In the genomic region with DNA sequence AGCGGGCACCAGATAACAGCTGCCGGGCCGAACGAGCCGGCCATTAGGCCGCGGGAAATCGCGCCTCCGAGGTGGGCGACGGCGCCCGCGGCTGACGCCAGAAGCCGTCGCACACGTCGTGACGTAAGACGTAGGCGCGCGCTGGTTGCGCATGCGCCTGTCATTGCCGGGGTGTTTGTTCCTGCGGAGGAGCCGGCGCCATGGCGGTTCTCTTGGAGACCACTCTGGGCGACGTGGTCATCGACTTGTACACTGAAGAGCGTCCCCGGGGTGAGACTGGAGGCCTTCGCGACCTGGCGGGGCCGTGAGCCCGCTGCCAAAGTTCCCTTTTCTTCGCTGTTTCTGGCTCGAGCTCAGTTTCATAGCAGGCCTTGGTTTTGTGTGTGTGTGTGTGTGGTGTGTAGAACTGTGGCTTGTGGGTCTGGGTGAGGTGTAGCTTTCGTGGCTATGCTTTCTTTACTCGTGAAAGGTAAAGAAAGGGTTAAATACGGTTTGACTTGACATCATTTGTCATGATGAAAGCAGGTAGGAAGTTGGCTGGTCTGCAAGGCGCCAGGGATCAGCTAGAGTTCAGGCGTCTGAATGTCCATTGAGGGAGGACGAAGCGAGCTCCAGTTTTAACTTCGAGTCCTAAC, we compare ENCODE assay signal across 8 mouse cellular contexts. TPM values are rescaled to one million over a fixed set of nuclear protein-coding genes. Genes with fewer than 3 reads are reported as not detected.
DNase-seq lines count a peak whose midpoint lies in the region; ATAC-seq and TF ChIP-seq lines count a peak whose summit lies in the region.

A gene (minus strand): TSS at position 74 of the 635 bp plus-strand sequence.
A gene (plus strand): TSS at position 141 of the 635 bp plus-strand sequence.

- H3K27ac ChIP-seq in CH12.LX (ENCODE audit: insufficient read depth, low read depth), result 0 out of 2 replicates have a peak within 1 kb of the TSS, but pooled peaks have one; percentile 2
- peak within 1 kb of the TSS; percentile 56; the same call in 1 of the 2 replicates for H3K27ac ChIP-seq in forebrain, embryonic 12.5 days
- peak within 1 kb of the TSS; percentile 85 for H3K27ac ChIP-seq in liver, postnatal 0 days (ENCODE audit: low read depth)
- H3K27ac ChIP-seq in neural tube, embryonic 14.5 days (ENCODE audit: low read depth, low read length), result peak within 1 kb of the TSS; percentile 60

- under 1% methylated on average over 52 of the region's 52 CpGs for WGBS in forebrain, embryonic 12.5 days
- WGBS in large intestine, adult 2 months, result under 1% methylated on average over 52 of the region's 52 CpGs
- 1% methylated on average over 51 of the region's 52 CpGs for WGBS in liver, postnatal 0 days (ENCODE audit: insufficient replicate concordance)
- WGBS in neural tube, embryonic 14.5 days, result under 1% methylated on average over 43 of the region's 52 CpGs

- dilution Hi-C loops in CH12.LX (cut with MboI; ENCODE audit: extremely low pct_ligation_motif_present, extremely low pct_unique_long_range_greater_than_20kb, low sequenced_read_pairs), result no loop called here

- H3K4me1 ChIP-seq in CH12.LX (ENCODE audit: control insufficient read depth in 1 of 2, insufficient read depth in 2 of 2), result peaks cover 3 to 32% of the 10 kb centered on the region in 2 experiments
- peaks cover 12% of the 10 kb centered on the region for H3K4me1 ChIP-seq in forebrain, embryonic 12.5 days
- peaks cover 12% of the 10 kb centered on the region for H3K4me1 ChIP-seq in liver, postnatal 0 days (ENCODE audit: insufficient read depth)
- peaks cover 13% of the 10 kb centered on the region for H3K4me1 ChIP-seq in neural tube, embryonic 14.5 days (ENCODE audit: control insufficient read depth, insufficient read depth, low read length)

- H3K9me3 ChIP-seq in CH12.LX (replicated peaks; ENCODE audit: low read length), result no peaks in the 10 kb centered on the region
- no peaks in the 10 kb centered on the region for H3K9me3 ChIP-seq in forebrain, embryonic 12.5 days
- no peaks in the 10 kb centered on the region for H3K9me3 ChIP-seq in liver, postnatal 0 days (ENCODE audit: low read length)
- no peaks in the 10 kb centered on the region for H3K9me3 ChIP-seq in neural tube, embryonic 14.5 days (ENCODE audit: control insufficient read depth, low read length)

- H3K9ac ChIP-seq in CH12.LX (ENCODE audit: insufficient read depth, low read depth), result peak within 1 kb of the TSS; percentile 86
- H3K9ac ChIP-seq in forebrain, embryonic 12.5 days, result peak within 1 kb of the TSS; percentile 88
- H3K9ac ChIP-seq in liver, postnatal 0 days (replicated peaks), result peak within 1 kb of the TSS; percentile 89
- H3K9ac ChIP-seq in neural tube, embryonic 14.5 days (replicated peaks; ENCODE audit: low read depth, low read length), result peak within 1 kb of the TSS; percentile 65

- in situ Hi-C loops in CH12.LX (cut with MboI; ENCODE audit: low pct_ligation_motif_present, low pct_unique_long_range_greater_than_20kb, low sequenced_read_pairs), result loop anchor here (25.0 kb wide), 1 partner anchor 456 kb away; no protein-coding TSS in a partner anchor

- no peak for TF ChIP-seq RAD21 in CH12.LX (IDR thresholded peaks at IDR 0.05; ENCODE audit: low read depth, low read length)

- ATAC-seq in forebrain, embryonic 12.5 days (ENCODE audit: low FRiP score), result peak; percentile 96
- ATAC-seq in liver, postnatal 0 days, result peak; percentile 96
- peak; percentile 95 for ATAC-seq in neural tube, embryonic 14.5 days (ENCODE audit: low read depth)

- no peaks in the 10 kb centered on the region for H3K27me3 ChIP-seq in CH12.LX (replicated peaks)
- H3K27me3 ChIP-seq in forebrain, embryonic 12.5 days, result no peaks in the 10 kb centered on the region
- no peaks in the 10 kb centered on the region for H3K27me3 ChIP-seq in liver, postnatal 0 days (ENCODE audit: insufficient read depth, low read length)
- no peaks in the 10 kb centered on the region for H3K27me3 ChIP-seq in neural tube, embryonic 14.5 days (ENCODE audit: control insufficient read depth, insufficient read depth, low read length)

- peak within 1 kb of the TSS; percentile 97 for H3K4me2 ChIP-seq in CH12.LX (ENCODE audit: insufficient read depth, low read depth, poor library complexity, severe bottlenecking)
- H3K4me2 ChIP-seq in forebrain, embryonic 12.5 days, result peak within 1 kb of the TSS; percentile 81
- H3K4me2 ChIP-seq in liver, postnatal 0 days (ENCODE audit: low read depth, low read length), result peak within 1 kb of the TSS; percentile 77
- peak within 1 kb of the TSS; percentile 68 for H3K4me2 ChIP-seq in neural tube, embryonic 14.5 days (ENCODE audit: low read depth, low read length)

- DNase-seq in CH12.LX (ENCODE audit: extremely low read depth), result peak; percentile 90
- DNase-seq in c-Kit-positive CD71-positive TER-119-negative erythroid progenitor cells, embryonic 14.5 days (ENCODE audit: low read depth), result peak; percentile 87
- DNase-seq in heart, postnatal 10 days, result peak; percentile 91 to 94
- DNase-seq in large intestine, adult 2 months (ENCODE audit: low read depth, low spot score), result peak; percentile 54
- DNase-seq in liver, postnatal 0 days, result peak; percentile 93
- DNase-seq in testis, postnatal 10 days (ENCODE audit: low spot score), result peak; percentile 95

- TF ChIP-seq EP300 in CH12.LX (IDR thresholded peaks at IDR 0.05; ENCODE audit: low read length), result no peak
- TF ChIP-seq EP300 in liver, postnatal 0 days (IDR thresholded peaks at IDR 0.05; ENCODE audit: low read depth), result no peak

- peak; percentile 97 for TF ChIP-seq POLR2A in CH12.LX (IDR thresholded peaks at IDR 0.05; ENCODE audit: low read depth, low read length)

- intact Hi-C loops in heart, postnatal 10 days (cut with DNase I), result no loop called here

- no peak for TF ChIP-seq CTCF in CH12.LX (conservative IDR thresholded peaks at IDR 0.05 in 1 of 2, IDR thresholded peaks at IDR 0.05 in 1 of 2; ENCODE audit: low read depth in 2 of 2, low read length in 2 of 2)
- TF ChIP-seq CTCF in liver, postnatal 0 days (IDR thresholded peaks at IDR 0.05; ENCODE audit: low read depth), result no peak

- peaks cover 28 to 51% of the 10 kb centered on the region in 2 experiments for H3K36me3 ChIP-seq in CH12.LX (replicated peaks in 1 of 2; ENCODE audit: control insufficient read depth in 1 of 2, insufficient read depth in 1 of 2, low read length in 1 of 2)
- H3K36me3 ChIP-seq in forebrain, embryonic 12.5 days (replicated peaks), result peaks cover 31% of the 10 kb centered on the region
- peaks cover 28% of the 10 kb centered on the region for H3K36me3 ChIP-seq in liver, postnatal 0 days (replicated peaks; ENCODE audit: insufficient read depth, low read length)
- H3K36me3 ChIP-seq in neural tube, embryonic 14.5 days (ENCODE audit: control insufficient read depth, insufficient read depth, low read length), result peaks cover 11% of the 10 kb centered on the region

- peak within 1 kb of the TSS; percentile 78 to 95 (median 90) for H3K4me3 ChIP-seq in CH12.LX (replicated peaks in 1 of 3; ENCODE audit: low read depth in 2 of 3, low read length in 2 of 3, poor library complexity in 1 of 3)
- H3K4me3 ChIP-seq in forebrain, embryonic 12.5 days (replicated peaks), result peak within 1 kb of the TSS; percentile 90
- H3K4me3 ChIP-seq in liver, postnatal 0 days (ENCODE audit: low read depth, low read length), result peak within 1 kb of the TSS; percentile 83
- H3K4me3 ChIP-seq in neural tube, embryonic 14.5 days (ENCODE audit: low read depth, low read length), result peak within 1 kb of the TSS; percentile 73

- H3K79me2 ChIP-seq in CH12.LX (replicated peaks; ENCODE audit: control insufficient read depth, extremely low read depth, insufficient read depth, poor library complexity, severe bottlenecking), result peaks cover 38% of the 10 kb centered on the region

TF ChIP-seq in CH12.LX, 34 proteins besides CTCF, POLR2A, EP300 and RAD21 (continues in another document):
- TF ChIP-seq NRF1 (IDR thresholded peaks at IDR 0.05; ENCODE audit: low read depth, low read length), result peak; percentile 97
- no peak for TF ChIP-seq JUN (IDR thresholded peaks at IDR 0.05; ENCODE audit: insufficient read depth, low read depth, low read length)
- TF ChIP-seq HCFC1 (IDR thresholded peaks at IDR 0.05; ENCODE audit: low read depth, low read length), result peak; percentile 94
- no peak for TF ChIP-seq JUND (conservative IDR thresholded peaks at IDR 0.05; ENCODE audit: low read depth, low read length)
- peak; percentile 85 for TF ChIP-seq ZMIZ1 (IDR thresholded peaks at IDR 0.05; ENCODE audit: low read depth, low read length)
- peak; percentile 67; the same call in 1 of the 2 replicates for TF ChIP-seq IRF4 (IDR thresholded peaks at IDR 0.05; ENCODE audit: low read depth, low read length)
- no peak for TF ChIP-seq USF1 (IDR thresholded peaks at IDR 0.05; ENCODE audit: low read depth, low read length)
- TF ChIP-seq ZKSCAN1 (IDR thresholded peaks at IDR 0.05; ENCODE audit: borderline replicate concordance, low read depth, low read length), result peak; percentile 10; the same call in 1 of the 2 replicates
- TF ChIP-seq POLR2AphosphoS2 (IDR thresholded peaks at IDR 0.05; ENCODE audit: low read depth, low read length), result peak; percentile 91
- 0 out of 2 replicates have a peak, but pooled peaks have one; percentile 27 for TF ChIP-seq UBTF (IDR thresholded peaks at IDR 0.05; ENCODE audit: low read depth, low read length)
- TF ChIP-seq PAX5 (IDR thresholded peaks at IDR 0.05; ENCODE audit: low read length), result no peak
- TF ChIP-seq ETS1 (conservative IDR thresholded peaks at IDR 0.05; ENCODE audit: low read depth, low read length), result no peak
- TF ChIP-seq SIN3A (IDR thresholded peaks at IDR 0.05; ENCODE audit: low read length), result peak; percentile 96
- TF ChIP-seq BHLHE40 (IDR thresholded peaks at IDR 0.05; ENCODE audit: low read depth, low read length), result no peak

RNA-seq across cellular contexts. Expression of the first gene that starts in this region (rescaled TPM):
- total RNA-seq in CH12.LX (2012; rRNA removed) (11.7 and 12.7 TPM in 2 replicates), CH12.LX (2014; rRNA removed) (33.9 and 38.2 TPM in 2 replicates)
- polyA plus RNA-seq in CH12.LX (2012; ENCODE audit: insufficient read length, low read depth), result 22.5 and 27.3 TPM in 2 replicates
- polyA plus RNA-seq in forebrain, embryonic 12.5 days (2016; fragmentation: Nextera tagmentation; extraction: Ambion mirVana), result 53.4 and 55.6 TPM in 2 replicates
- total RNA-seq in heart, postnatal 10 days (2021), result 10 to 100 TPM; 76.1 to 83.5 TPM
- polyA plus RNA-seq in large intestine, adult 2 months (2012; rRNA removed), result 18.5 and 20.8 TPM in 2 replicates
- 78.9 and 80.8 TPM in 2 replicates for polyA plus RNA-seq in liver, postnatal 0 days (2015; fragmentation: Nextera tagmentation; extraction: Ambion mirVana)
- polyA plus RNA-seq in neural tube, embryonic 14.5 days (2014; fragmentation: Nextera tagmentation; extraction: Ambion mirVana), result 50.8 and 55.2 TPM in 2 replicates

RNA-seq across cellular contexts. Expression of the second gene that starts in this region (rescaled TPM):
- 26.4 and 30.9 TPM in 2 replicates for total RNA-seq in CH12.LX (2012; rRNA removed)
- total RNA-seq in CH12.LX (2014; rRNA removed), result 41.5 and 51.1 TPM in 2 replicates
- 43.6 and 45.9 TPM in 2 replicates for polyA plus RNA-seq in CH12.LX (2012; ENCODE audit: insufficient read length, low read depth)
- 52.4 and 55.1 TPM in 2 replicates for polyA plus RNA-seq in forebrain, embryonic 12.5 days (2016; fragmentation: Nextera tagmentation; extraction: Ambion mirVana)
- total RNA-seq in heart, postnatal 10 days (2021), result 10 to 100 TPM; 19.4 to 21.2 TPM
- polyA plus RNA-seq in large intestine, adult 2 months (2012; rRNA removed), result 4.3 and 5.1 TPM in 2 replicates
- 14.1 and 14.2 TPM in 2 replicates for polyA plus RNA-seq in liver, postnatal 0 days (2015; fragmentation: Nextera tagmentation; extraction: Ambion mirVana)
- polyA plus RNA-seq in neural tube, embryonic 14.5 days (2014; fragmentation: Nextera tagmentation; extraction: Ambion mirVana), result 48.1 and 48.7 TPM in 2 replicates

Comparison
In these comparisons a context has a peak if more than half of its experiments do, and no peak if none do; other contexts are left out.
1. Peak in every context shown above with its lines: DNase-seq, ATAC-seq, H3K4me3 ChIP-seq and H3K27ac ChIP-seq.
2. H3K27ac ChIP-seq: peak in every context shown above with its lines; median percentile 85 in liver, postnatal 0 days; 60 in neural tube, embryonic 14.5 days; 56 in forebrain, embryonic 12.5 days; 2 in CH12.LX.